In the genomic region with DNA sequence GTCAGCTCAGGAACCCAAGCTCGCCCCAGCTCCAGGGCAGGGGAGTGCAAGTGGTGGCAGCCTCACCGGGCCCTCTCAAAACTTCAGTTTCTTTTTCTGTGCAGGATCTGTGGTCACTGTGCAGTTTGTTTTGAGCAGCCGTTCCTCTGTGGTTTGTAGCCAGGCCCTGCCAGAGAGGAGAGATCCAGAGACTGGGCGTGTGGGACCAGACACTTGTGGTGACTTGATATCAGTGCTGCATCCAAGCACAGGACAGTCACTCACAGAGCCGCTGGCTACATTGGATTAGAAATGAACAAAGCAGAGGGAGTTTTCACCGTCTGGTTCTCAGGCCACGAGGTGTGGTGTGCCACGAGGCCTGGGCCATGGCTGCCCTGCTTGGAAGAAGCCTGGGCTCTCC, we compare ENCODE assay signal across 13 mouse cellular contexts.
"Had no signal": no experiment of that assay in that cellular context is flagged by ENCODE, and none has a peak within 500 bp of the region (broad histone marks: within the 10 kb centered on the region; RNA-seq: fewer than 3 reads in every experiment).

No protein-coding gene starts in this region.

- H3K4me3 ChIP-seq: left cerebral cortex, adult 2 months; limb, embryonic 10.5 days; liver, embryonic 12.5 days; lung, embryonic 15.5 days; stomach, embryonic 15.5 days had no signal

- H3K4me1 ChIP-seq: limb, embryonic 10.5 days; lung, embryonic 15.5 days; stomach, embryonic 15.5 days had no signal

- DNase-seq: kidney, adult 11 months; kidney, postnatal 14 days; lung, postnatal 14 days; midbrain, embryonic 14.5 days; right cerebral cortex, postnatal 14 days; thymus, adult 2 months; thymus, postnatal 25 days had no signal

- H3K9ac ChIP-seq: liver, embryonic 12.5 days; lung, embryonic 15.5 days; stomach, embryonic 15.5 days had no signal

- ATAC-seq: liver, embryonic 12.5 days had no signal

- H3K27me3 ChIP-seq: liver, embryonic 12.5 days; lung, embryonic 15.5 days; stomach, embryonic 15.5 days had no signal

- H3K4me2 ChIP-seq: liver, embryonic 12.5 days; lung, embryonic 15.5 days; stomach, embryonic 15.5 days had no signal

- H3K9me3 ChIP-seq: limb, embryonic 10.5 days; liver, embryonic 12.5 days; lung, embryonic 15.5 days; stomach, embryonic 15.5 days had no signal

- H3K27ac ChIP-seq: left cerebral cortex, adult 2 months; limb, embryonic 10.5 days; liver, embryonic 12.5 days; lung, embryonic 15.5 days; macrophage; stomach, embryonic 15.5 days had no signal
